Mouse (Mus musculus) kidney, adult 2 months (tissue): ENCODE measurements around the gene Gimap1. TPM values are rescaled to one million over a fixed set of nuclear protein-coding genes. Genes with fewer than 3 reads are reported as not detected.
A peak's percentile ranks its signal among the peaks of the same experiment; 100 is the strongest.

ENCODE experiments used
- DNase-seq: peaks from one replicate; pipeline ENCODE4 v3.0.0; 2021
- H3K27ac ChIP-seq: fragments of 200-500 bp; 2 replicates; pipeline ENCODE4 v1.5.1; 2012; ENCODE audit warnings: low read depth, low read length, control low read depth, inconsistent platforms; ENCODE audit not compliant: insufficient read depth
- H3K27me3 ChIP-seq: fragments of 200-500 bp; replicated peaks from 2 replicates; pipeline ENCODE4 v1.6.1; 2012; ENCODE audit warnings: mild to moderate bottlenecking, moderate library complexity, low read length, inconsistent platforms; ENCODE audit not compliant: control insufficient read depth, insufficient read depth
- H3K36me3 ChIP-seq: fragments of 200-500 bp; 2 replicates; pipeline ENCODE4 v1.6.1; 2012; ENCODE audit warnings: mild to moderate bottlenecking, moderate library complexity, low read length, inconsistent platforms; ENCODE audit not compliant: control insufficient read depth, insufficient read depth
- H3K4me1 ChIP-seq: fragments of 200-500 bp; 2 replicates; pipeline ENCODE4 v1.6.1; 2011; ENCODE audit warnings: low read length; ENCODE audit not compliant: control insufficient read depth, insufficient read depth
- H3K4me3 ChIP-seq: fragments of 200-500 bp; 2 replicates; pipeline ENCODE4 v1.5.1; 2011; ENCODE audit warnings: mild to moderate bottlenecking, low read depth, low read length, control low read depth; ENCODE audit not compliant: insufficient read depth
- CTCF ChIP-seq: fragments of 200-500 bp; conservative IDR thresholded peaks from 2 replicates; pipeline ENCODE4 v1.5.1; 2011; ENCODE audit warnings: low read depth, mild to moderate bottlenecking, control low read depth, low read length, moderate library complexity, mixed read lengths; ENCODE audit not compliant: insufficient read depth, insufficient read length
- POLR2A ChIP-seq: fragments of 200-500 bp; IDR thresholded peaks from one replicate; pipeline ENCODE4 v1.6.1; 2011; ENCODE audit warnings: low read depth, low read length, control low read depth
- WGBS: fragments of 180-500 bp; shearing (Covaris S2); methylation state at CpG from one replicate; pipeline ENCODE4 v1.1.7; 2018; 5-methylcytosine and 5-hydroxymethylcytosine counted together
- polyA plus RNA-seq: library from polyadenylated mRNA; depleted of rRNA; stranded (reverse); fragments of >200 nt; gene quantifications from 2 replicates; pipeline ENCODE4 v1.2.3, GENCODE M21; 2012

The Gimap1 gene
- polyA plus RNA-seq, 1 experiment = 10.0 TPM

DNA sequence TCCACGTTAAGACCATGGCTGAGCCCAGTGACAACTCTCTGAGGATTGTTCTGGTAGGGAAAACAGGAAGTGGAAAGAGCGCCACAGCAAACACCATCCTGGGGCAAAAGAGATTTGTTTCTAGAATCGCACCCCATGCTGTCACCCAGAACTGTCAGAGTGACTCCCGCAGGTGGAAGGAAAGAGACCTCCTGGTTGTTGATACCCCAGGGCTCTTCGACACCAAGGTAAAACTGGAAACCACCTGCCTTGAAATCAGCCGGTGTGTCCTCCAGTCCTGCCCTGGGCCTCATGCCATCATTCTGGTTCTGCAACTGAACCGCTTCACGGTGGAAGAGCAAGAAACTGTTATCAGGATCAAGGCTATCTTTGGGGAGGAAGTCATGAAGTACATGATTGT is 15.4 kb upstream of the Gimap1 start:
- H3K4me1 ChIP-seq = peaks cover 5% of the 10 kb centered on the region; the same call in 1 of the 2 replicates
- no peaks in the 10 kb centered on the region for H3K27me3 ChIP-seq
- 81% methylated on average over 8 of the region's 8 CpGs for WGBS
- TF ChIP-seq CTCF = no peak
- TF ChIP-seq POLR2A = no peak
- no peak for DNase-seq
- H3K4me3 ChIP-seq = no peak overlapping the region
- H3K27ac ChIP-seq = no peak overlapping the region
- no peaks in the 10 kb centered on the region for H3K36me3 ChIP-seq

DNA sequence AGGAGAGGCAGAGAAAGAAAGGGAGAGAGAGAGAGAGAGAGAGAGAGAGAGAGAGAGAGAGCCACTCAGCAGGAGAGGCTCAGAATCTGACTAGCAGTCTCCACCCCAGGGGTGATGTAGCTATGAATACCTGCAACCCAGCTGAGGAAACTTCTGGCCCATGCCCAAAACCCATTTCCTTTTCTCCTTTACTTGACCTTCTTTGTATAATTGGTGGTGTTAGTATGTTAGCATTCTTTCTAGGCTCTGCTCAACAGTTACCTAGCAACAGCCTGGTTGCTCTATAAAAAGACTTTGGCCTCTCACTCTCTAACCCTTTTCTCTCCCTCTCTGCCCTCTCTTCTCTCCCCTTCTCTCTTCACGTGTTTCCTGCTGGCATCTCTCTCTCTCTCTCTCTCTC is 13.4 kb upstream of the Gimap1 start:
- H3K27me3 ChIP-seq = no peaks in the 10 kb centered on the region
- H3K4me1 ChIP-seq = peaks cover 5% of the 10 kb centered on the region; the same call in 1 of the 2 replicates
- 0% methylated on average over 1 of the region's 1 CpGs for WGBS
- TF ChIP-seq POLR2A (no peak), CTCF (no peak)
- DNase-seq = peak; percentile 96
- H3K4me3 ChIP-seq = no peak overlapping the region
- H3K27ac ChIP-seq = peak overlapping the region; percentile 89
- no peaks in the 10 kb centered on the region for H3K36me3 ChIP-seq

DNA sequence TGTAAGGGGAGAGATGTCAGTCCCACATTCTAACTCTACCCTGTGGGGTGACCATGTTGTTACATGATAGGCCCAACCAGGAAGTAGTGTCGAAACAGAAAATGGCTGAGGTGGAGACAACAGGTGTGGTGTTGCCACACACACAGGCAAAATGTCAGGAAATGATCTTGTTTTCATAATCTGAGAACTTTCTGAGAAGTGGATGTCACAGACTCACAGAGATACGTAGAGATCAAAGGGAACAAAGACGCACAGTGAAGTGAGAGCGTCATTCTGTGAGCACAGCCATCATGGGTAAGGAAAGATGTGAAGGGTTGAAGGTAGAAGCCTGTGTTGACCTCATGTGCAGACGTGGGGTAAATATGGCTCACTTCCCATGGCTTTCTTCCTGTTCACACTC is 11.1 kb upstream of the Gimap1 start:
- no peaks in the 10 kb centered on the region for H3K27me3 ChIP-seq
- H3K4me3 ChIP-seq = no peak overlapping the region
- DNase-seq = no peak
- WGBS = 96% methylated on average over 5 of the region's 5 CpGs
- peaks cover 5% of the 10 kb centered on the region; the same call in 1 of the 2 replicates for H3K4me1 ChIP-seq
- H3K36me3 ChIP-seq = no peaks in the 10 kb centered on the region
- TF ChIP-seq CTCF (no peak), POLR2A (no peak)
- H3K27ac ChIP-seq = no peak overlapping the region

DNA sequence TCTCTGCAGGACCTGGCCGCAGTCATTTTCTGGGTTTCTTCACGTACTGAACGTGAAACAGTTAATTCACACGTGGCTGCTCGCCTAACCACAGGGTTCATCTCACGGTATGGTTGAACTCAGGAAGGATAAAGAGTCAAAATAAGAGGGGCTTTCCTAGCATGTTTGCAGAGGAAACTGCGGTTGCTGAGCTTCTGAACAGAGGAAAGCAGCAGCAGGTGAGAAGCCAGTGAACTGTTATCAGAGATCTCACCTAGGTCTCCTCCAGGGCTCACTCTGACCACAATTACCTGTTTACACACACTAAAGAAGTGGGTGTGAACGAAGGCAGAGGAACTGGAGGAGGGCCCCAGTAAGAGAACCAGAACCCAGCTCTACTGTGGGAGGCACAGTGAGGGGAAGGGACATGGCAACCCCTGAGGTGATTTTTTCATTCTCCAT is 6.0 kb upstream of the Gimap1 start:
- H3K27ac ChIP-seq = no peak overlapping the region
- WGBS = 45% methylated on average over 8 of the region's 8 CpGs
- no peak for DNase-seq
- H3K36me3 ChIP-seq = no peaks in the 10 kb centered on the region
- no peak overlapping the region for H3K4me3 ChIP-seq
- no peaks in the 10 kb centered on the region for H3K27me3 ChIP-seq
- TF ChIP-seq POLR2A (no peak), CTCF (no peak)
- no peaks in the 10 kb centered on the region for H3K4me1 ChIP-seq

DNA sequence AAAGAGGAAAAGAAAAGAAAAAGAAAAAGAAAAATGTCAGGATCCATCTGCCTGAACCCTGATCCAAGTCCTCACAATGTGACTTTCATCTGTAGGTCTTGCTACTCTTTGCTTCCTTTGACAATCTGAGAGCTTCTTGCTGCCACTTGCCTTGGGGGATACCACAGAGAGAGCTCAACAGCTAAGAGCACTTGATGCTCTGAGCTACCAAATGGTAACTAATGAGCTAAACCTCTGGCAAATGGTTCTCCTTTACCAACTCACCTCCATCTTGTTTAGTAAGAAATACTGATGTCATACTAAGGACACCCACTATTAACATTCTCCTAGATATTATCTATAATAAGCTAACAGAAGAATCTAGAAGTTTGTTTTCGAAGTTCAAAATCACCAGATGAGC is 5.2 kb upstream of the Gimap1 start:
- H3K36me3 ChIP-seq = no peaks in the 10 kb centered on the region
- no peak overlapping the region for H3K27ac ChIP-seq
- no peaks in the 10 kb centered on the region for H3K4me1 ChIP-seq
- H3K27me3 ChIP-seq = no peaks in the 10 kb centered on the region
- WGBS = 93% methylated on average over 1 of the region's 1 CpGs
- TF ChIP-seq POLR2A (no peak), CTCF (no peak)
- DNase-seq = no peak
- no peak overlapping the region for H3K4me3 ChIP-seq

DNA sequence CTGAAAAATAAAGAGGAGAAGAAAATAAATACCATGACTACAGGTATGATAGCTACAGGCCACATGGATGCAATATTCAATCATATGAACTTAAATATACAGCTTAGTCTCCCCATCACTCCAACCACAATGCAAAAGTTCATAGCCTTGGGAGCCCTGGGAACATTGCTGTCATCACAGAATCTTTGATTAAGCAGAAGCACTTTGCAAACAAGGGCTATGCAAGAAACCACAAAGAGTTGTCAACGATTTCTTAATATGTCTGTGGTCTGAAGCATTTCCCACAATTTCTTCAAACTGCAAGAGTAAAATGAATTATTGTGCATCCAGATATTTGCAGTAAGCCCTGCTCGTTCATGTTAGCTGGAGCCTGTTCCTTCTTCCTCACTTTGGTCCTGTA is 1.8 kb upstream of the Gimap1 start:
- no peaks in the 10 kb centered on the region for H3K27me3 ChIP-seq
- no peak overlapping the region for H3K27ac ChIP-seq
- H3K4me3 ChIP-seq = no peak overlapping the region
- no peak for TF ChIP-seq POLR2A
- no peak for TF ChIP-seq CTCF
- WGBS = 77% methylated on average over 2 of the region's 2 CpGs
- H3K36me3 ChIP-seq = no peaks in the 10 kb centered on the region
- peaks cover 7% of the 10 kb centered on the region; the same call in 1 of the 2 replicates for H3K4me1 ChIP-seq
- no peak for DNase-seq

DNA sequence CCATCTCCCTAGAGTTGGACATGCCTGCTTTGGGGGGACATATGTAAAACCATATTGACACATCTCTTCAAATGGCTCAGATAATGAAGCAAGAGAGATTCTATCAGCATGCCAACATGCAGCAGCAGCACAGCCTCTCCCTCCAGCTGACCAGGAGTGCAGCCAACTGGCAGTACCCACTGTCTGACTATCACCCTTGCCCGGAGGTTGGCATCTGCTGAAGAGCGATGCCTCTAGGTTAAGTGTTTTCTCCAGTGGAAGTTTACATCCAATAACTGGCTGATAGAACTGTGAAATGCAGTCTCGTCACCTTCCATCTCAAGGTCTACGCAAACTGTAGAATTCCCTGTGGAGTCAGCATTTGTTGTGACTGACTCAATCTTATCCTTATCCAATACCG is 1.2 kb upstream of the Gimap1 start:
- Histone ChIP-seq H3K27me3 (no peaks in the 10 kb centered on the region), H3K4me3 (no peak overlapping the region), H3K27ac (no peak overlapping the region), H3K36me3 (no peaks in the 10 kb centered on the region), H3K4me1 (peaks cover 9% of the 10 kb centered on the region; the same call in 1 of the 2 replicates)
- TF ChIP-seq CTCF (no peak), POLR2A (no peak)
- DNase-seq = peak; percentile 20
- WGBS = 80% methylated on average over 5 of the region's 5 CpGs

DNA sequence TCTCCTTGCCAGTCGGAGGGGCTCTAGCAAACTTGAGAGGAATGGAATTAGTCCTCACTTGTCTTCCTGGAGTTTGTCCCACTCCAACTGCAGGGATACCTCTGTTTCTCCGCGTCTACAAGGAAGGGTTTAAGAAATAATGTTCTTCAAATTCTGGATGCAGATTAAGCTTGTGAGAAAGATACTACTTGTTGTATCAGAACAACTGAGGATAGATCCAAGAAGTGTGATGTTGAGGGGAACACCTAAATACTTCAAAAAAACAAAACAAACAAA is 864 bp downstream of the Gimap1 start:
- no peaks in the 10 kb centered on the region for H3K36me3 ChIP-seq
- no peak for DNase-seq
- peak overlapping the region; percentile 43 for H3K4me3 ChIP-seq
- H3K27ac ChIP-seq = peak overlapping the region; percentile 74
- no peak for TF ChIP-seq POLR2A
- TF ChIP-seq CTCF = no peak
- 73% methylated on average over 3 of the region's 3 CpGs for WGBS
- H3K4me1 ChIP-seq = peaks cover 9% of the 10 kb centered on the region; the same call in 1 of the 2 replicates
- H3K27me3 ChIP-seq = no peaks in the 10 kb centered on the region
